Mouse (Mus musculus) midbrain, postnatal 0 days (tissue): Measurements from ENCODE around the gene Rfk. TPM values are rescaled to one million over a fixed set of nuclear protein-coding genes. Genes with fewer than 3 reads are reported as not detected.

Experiments
- ATAC-seq: fragments of 200-750 bp; cut with Nextera tagmentation; 2 replicates; pipeline ENCODE4 v1.8.0; 2017; ENCODE audit warnings: moderate number of reproducible peaks, mild to moderate bottlenecking, moderate TSS enrichment, moderate library complexity; ENCODE audit not compliant: low FRiP score
- DNase-seq: peaks from one replicate; pipeline ENCODE4 v3.0.0-alpha.2; 2015; ENCODE audit warnings: low spot score
- H3K27ac ChIP-seq: fragments of 300-500 bp; sonication (generic); 2 replicates; pipeline ENCODE4 v1.5.1; 2014; ENCODE audit warnings: low read depth, mild to moderate bottlenecking, low read length, mixed read lengths
- H3K27me3 ChIP-seq: fragments of 300-500 bp; sonication (generic); 2 replicates; pipeline ENCODE4 v1.6.1; 2014; ENCODE audit warnings: low read length, control low read depth, mixed read lengths; ENCODE audit not compliant: insufficient read depth
- H3K36me3 ChIP-seq: fragments of 300-500 bp; sonication (generic); 2 replicates; pipeline ENCODE4 v1.6.1; 2014; ENCODE audit warnings: low read length, control low read depth, mixed read lengths; ENCODE audit not compliant: insufficient read depth
- H3K4me1 ChIP-seq: fragments of 300-500 bp; sonication (generic); 2 replicates; pipeline ENCODE4 v1.6.1; 2014; ENCODE audit warnings: mild to moderate bottlenecking, control low read depth, antibody characterized with exemption, low read length, mixed read lengths; ENCODE audit not compliant: insufficient read depth
- H3K4me2 ChIP-seq: fragments of 300-500 bp; sonication (generic); 2 replicates; pipeline ENCODE4 v1.6.1; 2014; ENCODE audit warnings: low read depth, mild to moderate bottlenecking, low read length, mixed read lengths; ENCODE audit not compliant: poor library complexity, severe bottlenecking
- H3K4me3 ChIP-seq: fragments of 300-500 bp; sonication (generic); 2 replicates; pipeline ENCODE4 v1.5.1; 2014; ENCODE audit warnings: low read depth, mild to moderate bottlenecking, low read length, moderate library complexity
- H3K9ac ChIP-seq: fragments of 300-500 bp; sonication (generic); replicated peaks from 2 replicates; pipeline ENCODE4 v1.6.1; 2014; ENCODE audit warnings: mild to moderate bottlenecking, low read length, moderate library complexity, mixed read lengths; ENCODE audit not compliant: poor library complexity, severe bottlenecking
- H3K9me3 ChIP-seq: fragments of 300-500 bp; sonication (generic); 2 replicates; pipeline ENCODE4 v1.6.1; 2016; ENCODE audit warnings: low read length, control low read depth
- CTCF ChIP-seq: IDR thresholded peaks from 2 replicates; pipeline ENCODE4 v1.5.1; 2016; ENCODE audit warnings: antibody characterized with exemption, mild to moderate bottlenecking
- WGBS: fragments of 180-500 bp; shearing (Covaris S2); extraction: QIAGEN DNeasy Blood & Tissue Kit; methylation state at CpG from one replicate; pipeline ENCODE4 v1.1.7; 2014; 5-methylcytosine and 5-hydroxymethylcytosine counted together
- polyA plus RNA-seq: library from polyadenylated mRNA; unstranded; fragments of >200 nt; fragmentation: Nextera tagmentation; extraction: Ambion mirVana; gene quantifications from 2 replicates; pipeline ENCODE4 v1.2.1, GENCODE M21; 2015
- total RNA-seq: library from RNA; depleted of rRNA; stranded (reverse); fragments of >200 nt; gene quantifications from 2 replicates; pipeline ENCODE4 v1.2.3, GENCODE M21; 2014

The Rfk gene
- total and polyA plus RNA-seq, 2 experiments from 2014 or later = 51.6 to 84.9 TPM

GRCm38 (mm10) chr19:17378845-17379244, 15.0 kb upstream of the Rfk start:
- H3K27ac ChIP-seq = no peak overlapping the region
- no peaks in the 10 kb centered on the region for H3K36me3 ChIP-seq
- no peaks in the 10 kb centered on the region for H3K4me1 ChIP-seq
- no peaks in the 10 kb centered on the region for H3K27me3 ChIP-seq
- TF ChIP-seq CTCF = no peak
- no peak for ATAC-seq
- no peak overlapping the region for H3K4me3 ChIP-seq
- no peak overlapping the region for H3K4me2 ChIP-seq
- no peaks in the 10 kb centered on the region for H3K9me3 ChIP-seq
- DNase-seq = no peak
- H3K9ac ChIP-seq = no peak overlapping the region

DNA sequence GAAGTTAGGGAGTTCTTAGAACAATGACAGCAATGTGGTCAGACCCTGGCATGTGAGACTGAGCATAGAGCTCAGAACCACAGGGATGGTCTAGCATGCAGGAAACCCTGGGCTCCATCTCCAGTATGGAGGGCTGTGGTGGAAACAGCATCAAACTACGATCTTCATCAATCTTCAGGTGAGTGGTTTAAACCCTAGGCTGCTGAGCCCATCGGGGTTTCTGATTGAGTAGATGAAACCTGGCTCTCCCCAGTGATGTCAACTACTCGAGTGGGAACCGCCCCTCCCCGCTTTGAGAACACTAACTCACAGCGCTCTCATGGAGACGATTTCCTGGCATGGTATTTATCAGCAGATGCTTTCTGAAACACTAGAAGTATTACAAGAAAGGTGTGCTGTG, 13.3 kb upstream of the Rfk start:
- no peak overlapping the region for H3K4me3 ChIP-seq

GRCm38 (mm10) chr19:17382807-17383397, 10.9 kb upstream of the Rfk start:
- Histone ChIP-seq H3K4me3 (no peak overlapping the region), H3K9ac (no peak overlapping the region), H3K27ac (no peak overlapping the region), H3K9me3 (no peaks in the 10 kb centered on the region), H3K4me1 (no peaks in the 10 kb centered on the region), H3K4me2 (no peak overlapping the region), H3K27me3 (no peaks in the 10 kb centered on the region), H3K36me3 (no peaks in the 10 kb centered on the region)
- WGBS = 84% methylated on average over 6 of the region's 6 CpGs
- TF ChIP-seq CTCF = no peak
- ATAC-seq (no peak), DNase-seq (no peak)

More for the DNA sequence above, 13.3 kb upstream of the Rfk start:
- H3K36me3 ChIP-seq = no peaks in the 10 kb centered on the region
- no peak for TF ChIP-seq CTCF
- no peaks in the 10 kb centered on the region for H3K27me3 ChIP-seq
- no peaks in the 10 kb centered on the region for H3K4me1 ChIP-seq
- no peak overlapping the region for H3K27ac ChIP-seq
- H3K9ac ChIP-seq = no peak overlapping the region
- no peaks in the 10 kb centered on the region for H3K9me3 ChIP-seq
- DNase-seq (no peak), ATAC-seq (no peak)
- 80% methylated on average over 7 of the region's 7 CpGs for WGBS
- H3K4me2 ChIP-seq = no peak overlapping the region

GRCm38 (mm10) chr19:17385022-17385421, 8.8 kb upstream of the Rfk start:
- H3K27me3 ChIP-seq = no peaks in the 10 kb centered on the region
- H3K4me1 ChIP-seq = no peaks in the 10 kb centered on the region
- H3K36me3 ChIP-seq = no peaks in the 10 kb centered on the region
- H3K27ac ChIP-seq = no peak overlapping the region
- ATAC-seq (no peak), DNase-seq (no peak)
- 95% methylated on average over 4 of the region's 4 CpGs for WGBS
- no peak overlapping the region for H3K9ac ChIP-seq
- H3K9me3 ChIP-seq = no peaks in the 10 kb centered on the region
- H3K4me2 ChIP-seq = no peak overlapping the region
- no peak overlapping the region for H3K4me3 ChIP-seq
- TF ChIP-seq CTCF = no peak

- no peak overlapping the region for H3K4me3 ChIP-seq
- H3K27me3 ChIP-seq = no peaks in the 10 kb centered on the region
- H3K9ac ChIP-seq = no peak overlapping the region
- 47% methylated on average over 1 of the region's 1 CpGs for WGBS
- no peak for DNase-seq
- ATAC-seq = no peak
- H3K9me3 ChIP-seq = no peaks in the 10 kb centered on the region
- no peak overlapping the region for H3K4me2 ChIP-seq
- no peaks in the 10 kb centered on the region for H3K36me3 ChIP-seq
- H3K4me1 ChIP-seq = no peaks in the 10 kb centered on the region
- TF ChIP-seq CTCF = no peak
- H3K27ac ChIP-seq = no peak overlapping the region
These were observed 8.4 kb upstream of the Rfk start for GRCm38 (mm10) chr19:17385426-17385825.

- Histone ChIP-seq H3K4me1 (no peaks in the 10 kb centered on the region), H3K36me3 (no peaks in the 10 kb centered on the region), H3K9ac (no peak overlapping the region), H3K4me3 (no peak overlapping the region), H3K27me3 (no peaks in the 10 kb centered on the region), H3K9me3 (no peaks in the 10 kb centered on the region), H3K4me2 (no peak overlapping the region), H3K27ac (no peak overlapping the region)
- TF ChIP-seq CTCF = no peak
- 15% methylated on average over 6 of the region's 6 CpGs for WGBS
- no peak for ATAC-seq
- peak; percentile 18 for DNase-seq
These were observed 7.4 kb upstream of the Rfk start for GRCm38 (mm10) chr19:17386424-17386823.
